Mouse (Mus musculus) cerebellum, adult 2 months (tissue): ENCODE data around the gene Pdcd5. TPM values are rescaled to one million over a fixed set of nuclear protein-coding genes. Genes with fewer than 3 reads are reported as not detected.

ENCODE experiments used
- DNase-seq, 2 experiments: peaks; one replicate each; pipeline ENCODE4 v3.0.0; 2021
- H3K27ac ChIP-seq: fragments of 200-500 bp; 2 replicates; pipeline ENCODE4 v1.5.1; 2012; ENCODE audit warnings: low read length, control low read depth, inconsistent platforms; ENCODE audit not compliant: insufficient read depth
- H3K27me3 ChIP-seq: fragments of 200-500 bp; 2 replicates; pipeline ENCODE4 v1.6.1; 2012; ENCODE audit warnings: inconsistent platforms, mild to moderate bottlenecking, low read length, moderate library complexity; ENCODE audit not compliant: control insufficient read depth, insufficient read depth
- H3K4me1 ChIP-seq: fragments of 200-500 bp; 2 replicates; pipeline ENCODE4 v1.6.1; 2011; ENCODE audit warnings: low read length; ENCODE audit not compliant: control insufficient read depth, insufficient read depth
- H3K4me3 ChIP-seq: fragments of 200-500 bp; replicated peaks from 2 replicates; pipeline ENCODE3; 2011; ENCODE audit warnings: mild to moderate bottlenecking, low read depth, low read length, control low read depth; ENCODE audit not compliant: insufficient read depth
- CTCF ChIP-seq: fragments of 200-500 bp; IDR thresholded peaks from 2 replicates; pipeline ENCODE4 v1.5.1; 2011; ENCODE audit warnings: low read depth, mild to moderate bottlenecking, control low read depth, low read length, moderate library complexity, borderline replicate concordance; ENCODE audit not compliant: insufficient read depth
- POLR2A ChIP-seq: fragments of 200-500 bp; IDR thresholded peaks from 2 replicates; pipeline ENCODE4 v1.6.1; 2011; ENCODE audit warnings: low read length, control low read depth, borderline replicate concordance; ENCODE audit not compliant: insufficient read depth
- WGBS: fragments of 180-500 bp; shearing (Covaris S2); methylation state at CpG from one replicate; pipeline ENCODE4 v1.1.7; 2018; 5-methylcytosine and 5-hydroxymethylcytosine counted together
- polyA plus RNA-seq: library from polyadenylated mRNA; depleted of rRNA; stranded (reverse); fragments of >200 nt; gene quantifications from 2 replicates; pipeline ENCODE4 v1.2.3, GENCODE M21; 2012; rRNA removed

The Pdcd5 gene
- polyA plus RNA-seq, 1 experiment: 99.5 TPM

GRCm38 (mm10) chr7:35602766-35603165 is 44.6 kb downstream of the Pdcd5 start:
- WGBS: 95% methylated on average over 5 of the region's 5 CpGs
- TF ChIP-seq CTCF: no peak
- TF ChIP-seq POLR2A: no peak
- Histone ChIP-seq H3K27me3 (no peaks in the 10 kb centered on the region), H3K4me3 (no peak overlapping the region), H3K4me1 (no peaks in the 10 kb centered on the region), H3K27ac (no peak overlapping the region)
- DNase-seq: no peak

GRCm38 (mm10) chr7:35601106-35601505 is 46.2 kb downstream of the Pdcd5 start:
- no peaks in the 10 kb centered on the region for H3K27me3 ChIP-seq
- no peak for DNase-seq
- WGBS: 99% methylated on average over 6 of the region's 6 CpGs
- no peaks in the 10 kb centered on the region for H3K4me1 ChIP-seq
- no peak overlapping the region for H3K4me3 ChIP-seq
- no peak for TF ChIP-seq CTCF
- TF ChIP-seq POLR2A: no peak
- no peak overlapping the region for H3K27ac ChIP-seq

GRCm38 (mm10) chr7:35600031-35600430 is 47.3 kb downstream of the Pdcd5 start:
- no peak overlapping the region for H3K27ac ChIP-seq
- H3K27me3 ChIP-seq: no peaks in the 10 kb centered on the region
- no peak overlapping the region for H3K4me3 ChIP-seq
- DNase-seq: no peak
- peaks cover 4% of the 10 kb centered on the region; the same call in 1 of the 2 replicates for H3K4me1 ChIP-seq
- no peak for TF ChIP-seq CTCF
- TF ChIP-seq POLR2A: no peak
- WGBS: 90% methylated on average over 10 of the region's 10 CpGs

GRCm38 (mm10) chr7:35599492-35599891 is 47.8 kb downstream of the Pdcd5 start:
- Histone ChIP-seq H3K27ac (no peak overlapping the region), H3K4me3 (no peak overlapping the region), H3K4me1 (peaks cover 4% of the 10 kb centered on the region; the same call in 1 of the 2 replicates), H3K27me3 (no peaks in the 10 kb centered on the region)
- WGBS: 87% methylated on average over 9 of the region's 9 CpGs
- TF ChIP-seq POLR2A (no peak), CTCF (no peak)
- no peak for DNase-seq

GRCm38 (mm10) chr7:35594311-35594710 is 53.0 kb downstream of the Pdcd5 start:
- no peak for TF ChIP-seq CTCF
- TF ChIP-seq POLR2A: no peak
- no peak for DNase-seq
- H3K27me3 ChIP-seq: no peaks in the 10 kb centered on the region
- H3K4me3 ChIP-seq: no peak overlapping the region
- 88% methylated on average over 5 of the region's 5 CpGs for WGBS
- H3K4me1 ChIP-seq: peaks cover 4% of the 10 kb centered on the region; the same call in 1 of the 2 replicates
- H3K27ac ChIP-seq: no peak overlapping the region

Other genes with a start within 250 kb of the Pdcd5 start
- gene Slc7a9, start 198.7 kb downstream of the Pdcd5 start, polyA plus RNA-seq: 0.10 TPM in 1 of 2 replicates, not detected in the other
- 0.35 and 0.54 TPM in 2 replicates for gene Tdrd12, start 109.8 kb downstream of the Pdcd5 start, polyA plus RNA-seq
- gene Nudt19, start 91.2 kb downstream of the Pdcd5 start, polyA plus RNA-seq: 88.4 and 103 TPM in 2 replicates
- gene Rgs9bp, start 61.9 kb downstream of the Pdcd5 start, polyA plus RNA-seq: 0.03 and 0.07 TPM in 2 replicates
- gene Ankrd27, start 61.3 kb downstream of the Pdcd5 start, polyA plus RNA-seq: 23.5 and 25.0 TPM in 2 replicates
- 25.5 TPM in 2 replicates for gene Dpy19l3, start 106.9 kb upstream of the Pdcd5 start, polyA plus RNA-seq
- gene Zfp507, start 155.5 kb upstream of the Pdcd5 start, polyA plus RNA-seq: 13.9 and 14.6 TPM in 2 replicates